Mouse (Mus musculus) gonadal fat pad, adult 2 months (tissue): Measurements from ENCODE around the gene Krtap12-1. TPM values are rescaled to one million over a fixed set of nuclear protein-coding genes. Genes with fewer than 3 reads are reported as not detected.
"Not testable (repeated sequence)": the region's sequence is repeated elsewhere in the genome, so short reads cannot be mapped to it uniquely, and the experiment has no call there.

Source experiments
- DNase-seq: peaks from one replicate; pipeline ENCODE4 v3.0.0-alpha.2; 2012; ENCODE audit warnings: low read depth
- polyA plus RNA-seq: library from polyadenylated mRNA; depleted of rRNA; stranded (reverse); fragments of >200 nt; gene quantifications from 2 replicates; pipeline ENCODE4 v1.2.3, GENCODE M21; 2012; rRNA removed

Krtap12-1 gene
- polyA plus RNA-seq, 1 experiment = not detected

GRCm38 (mm10) chr10:77741924-77742688, 21.7 kb downstream of the Krtap12-1 start, which contains the start of gene Gm18596:
TSS of gene Gm18596 (minus strand) at chr10:77742638.
- not testable (repeated sequence) for DNase-seq

GRCm38 (mm10) chr10:77750686-77751085, 30.3 kb downstream of the Krtap12-1 start:
- DNase-seq = not testable (repeated sequence)

GRCm38 (mm10) chr10:77751254-77751653, 30.9 kb downstream of the Krtap12-1 start, which contains the start of gene Gm9736:
TSS of gene Gm9736 (minus strand) at chr10:77751354.
- not testable (repeated sequence) for DNase-seq

- DNase-seq = not testable (repeated sequence)
Observed at GRCm38 (mm10) chr10:77752312-77752711, 31.9 kb downstream of the Krtap12-1 start.

GRCm38 (mm10) chr10:77753448-77753847, 33.0 kb downstream of the Krtap12-1 start:
- no peak for DNase-seq

- not testable (repeated sequence) for DNase-seq
Observed at GRCm38 (mm10) chr10:77759582-77759981, 39.2 kb downstream of the Krtap12-1 start, which contains the start of gene Gm3233. TSS of gene Gm3233 (minus strand) at chr10:77759682.

GRCm38 (mm10) chr10:77769727-77770126, 49.3 kb downstream of the Krtap12-1 start:
- DNase-seq = no peak

Other genes starting within 250 kb of the Krtap12-1 start
- 20.2 and 21.9 TPM in 2 replicates for gene Fam207a, start 204.8 kb upstream of the Krtap12-1 start, polyA plus RNA-seq
- 17.9 and 21.8 TPM in 2 replicates for gene Itgb2, start 190.3 kb upstream of the Krtap12-1 start, polyA plus RNA-seq
- gene Pttg1ip, start 138.9 kb upstream of the Krtap12-1 start, polyA plus RNA-seq = 203 and 244 TPM in 2 replicates
- 270 and 286 TPM in 2 replicates for gene Sumo3, start 114.5 kb upstream of the Krtap12-1 start, polyA plus RNA-seq
- gene Gm49325, start 114.4 kb upstream of the Krtap12-1 start, polyA plus RNA-seq = 0.75 TPM in 1 of 2 replicates, not detected in the other
- gene Ube2g2, start 98.3 kb upstream of the Krtap12-1 start, polyA plus RNA-seq = 46.0 and 47.8 TPM in 2 replicates
- gene Tspear, start 34.0 kb upstream of the Krtap12-1 start, polyA plus RNA-seq = 0.54 and 1.1 TPM in 2 replicates
- gene Gm19402, start 29.8 kb upstream of the Krtap12-1 start, polyA plus RNA-seq = not detected in 2 replicates
- not detected in 2 replicates for gene Gm9508, start 23.4 kb upstream of the Krtap12-1 start, polyA plus RNA-seq
- gene Gm10272, start 14.0 kb upstream of the Krtap12-1 start, polyA plus RNA-seq = not detected in 2 replicates
- not detected in 2 replicates for gene Gm10024, start 9.1 kb upstream of the Krtap12-1 start, polyA plus RNA-seq
- gene Gm10142, start 4.8 kb upstream of the Krtap12-1 start, polyA plus RNA-seq = not detected in 2 replicates
- gene Gm10100, start 5.9 kb downstream of the Krtap12-1 start, polyA plus RNA-seq = not detected in 2 replicates
- not detected in 2 replicates for gene Gm18596, start 22.0 kb downstream of the Krtap12-1 start, polyA plus RNA-seq
- not detected in 2 replicates for gene Gm9736, start 30.8 kb downstream of the Krtap12-1 start, polyA plus RNA-seq
- gene Gm3233, start 39.1 kb downstream of the Krtap12-1 start, polyA plus RNA-seq = not detected in 2 replicates
- not detected in 2 replicates for gene Gm3238, start 50.7 kb downstream of the Krtap12-1 start, polyA plus RNA-seq
- not detected in 2 replicates for gene Gm7138, start 56.3 kb downstream of the Krtap12-1 start, polyA plus RNA-seq
- not detected in 2 replicates for gene Gm3250, start 61.9 kb downstream of the Krtap12-1 start, polyA plus RNA-seq
- not detected in 2 replicates for gene Gm7137, start 67.6 kb downstream of the Krtap12-1 start, polyA plus RNA-seq
- gene Gm9639, start 74.5 kb downstream of the Krtap12-1 start, polyA plus RNA-seq = not detected in 2 replicates
- not detected in 2 replicates for gene Gm19668, start 78.5 kb downstream of the Krtap12-1 start, polyA plus RNA-seq
- not detected in 2 replicates for gene Gm9507, start 91.2 kb downstream of the Krtap12-1 start, polyA plus RNA-seq
- not detected in 2 replicates for gene Gm2696, start 94.1 kb downstream of the Krtap12-1 start, polyA plus RNA-seq
- not detected in 2 replicates for gene Krtap10-4, start 106.5 kb downstream of the Krtap12-1 start, polyA plus RNA-seq
- 0.11 TPM in 1 of 2 replicates, not detected in the other for gene Krtap10-10, start 115.3 kb downstream of the Krtap12-1 start, polyA plus RNA-seq
- gene Gm36176, start 126.2 kb downstream of the Krtap12-1 start, polyA plus RNA-seq = not detected in 2 replicates
- not detected in 2 replicates for gene Gm10318, start 132.3 kb downstream of the Krtap12-1 start, polyA plus RNA-seq
- gene Gm3285, start 141.4 kb downstream of the Krtap12-1 start, polyA plus RNA-seq = not detected in 2 replicates
- 6.6 and 7.8 TPM in 2 replicates for gene Lrrc3, start 181.9 kb downstream of the Krtap12-1 start, polyA plus RNA-seq
- 1.1 and 2.1 TPM in 2 replicates for gene Trpm2, start 250.0 kb downstream of the Krtap12-1 start, polyA plus RNA-seq